Mouse (Mus musculus) brain, embryonic 14.5 days (tissue): ENCODE results near the gene Cep112.

Experiments used
- CTCF ChIP-seq: fragments of 200-500 bp; IDR thresholded peaks from 2 replicates; pipeline ENCODE4 v1.5.1; 2012; ENCODE audit warnings: inconsistent platforms, mild to moderate bottlenecking, moderate library complexity, borderline replicate concordance; ENCODE audit not compliant: insufficient read depth, insufficient read length; ENCODE audit errors: extremely low read depth
- POLR2A ChIP-seq: fragments of 200-500 bp; IDR thresholded peaks from 2 replicates; pipeline ENCODE4 v1.6.1; 2012; ENCODE audit warnings: mild to moderate bottlenecking, inconsistent platforms, borderline replicate concordance; ENCODE audit not compliant: poor library complexity, insufficient read depth, insufficient read length, severe bottlenecking; ENCODE audit errors: extremely low read depth

- no peak for TF ChIP-seq CTCF
- no peak for TF ChIP-seq POLR2A
Observed at GRCm38 (mm10) chr11:108842765-108843164, 417.8 kb downstream of the Cep112 start.
